Mouse (Mus musculus): Measurements from ENCODE around the gene Rere.

- TF ChIP-seq CTCF (IDR thresholded peaks at IDR 0.05; ENCODE audit: control insufficient read depth, insufficient read depth, insufficient replicate concordance, low read depth, low read length) (no peak), POLR2A (IDR thresholded peaks at IDR 0.05; ENCODE audit: control insufficient read depth, low read depth, low read length) (no peak)
Measured at GRCm38 (mm10) chr4:150569135-150569833, 287.8 kb downstream of the Rere start.
